Mouse (Mus musculus) C2C12 (cell line): ENCODE results near the gene Map7.

Experiments
- CEBPB ChIP-seq: IDR thresholded peaks from one replicate; pipeline ENCODE4 v1.6.1; 2011; ENCODE audit warnings: low read depth, mild to moderate bottlenecking, control low read depth, moderate library complexity
- CTCF ChIP-seq: IDR thresholded peaks from one replicate; pipeline ENCODE4 v1.5.1; 2011; ENCODE audit not compliant: control insufficient read depth, insufficient read depth, insufficient read length
- MAX ChIP-seq: IDR thresholded peaks from one replicate; pipeline ENCODE4 v1.6.1; 2011; ENCODE audit warnings: mild to moderate bottlenecking, control low read depth
- MYOD1 ChIP-seq: IDR thresholded peaks from one replicate; pipeline ENCODE4 v1.6.1; 2011; ENCODE audit warnings: low read depth; ENCODE audit not compliant: control insufficient read depth, insufficient read length
- MYOG ChIP-seq: IDR thresholded peaks from one replicate; pipeline ENCODE4 v1.6.1; 2011; ENCODE audit not compliant: control insufficient read depth, insufficient read length; ENCODE audit errors: extremely low read depth
- USF1 ChIP-seq: IDR thresholded peaks from one replicate; pipeline ENCODE4 v1.6.1; 2011; ENCODE audit warnings: low read depth, mild to moderate bottlenecking, control low read depth, moderate library complexity

DNA sequence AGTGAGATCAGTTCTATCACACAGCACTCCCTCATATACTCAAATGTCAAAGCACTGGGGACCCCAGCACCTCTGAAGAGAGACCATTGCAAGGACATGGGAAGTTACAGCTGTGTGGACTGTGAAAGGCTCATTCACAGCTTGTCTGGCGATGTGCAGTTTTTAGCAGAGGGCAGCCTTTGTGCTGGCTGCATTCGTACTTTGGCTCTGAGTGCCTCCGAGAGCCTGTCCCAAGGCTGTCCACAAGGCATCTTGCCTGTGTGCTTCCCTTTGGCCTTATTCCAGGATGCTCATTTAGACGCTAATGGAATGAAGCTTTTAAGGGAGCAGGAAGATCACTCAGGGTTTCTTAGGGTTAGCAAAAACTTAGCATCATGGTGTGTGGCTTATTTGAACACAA is 78.5 kb downstream of the Map7 start:
- TF ChIP-seq CTCF (no peak), CEBPB (no peak), MAX (no peak), MYOD1 (no peak), USF1 (no peak), MYOG (no peak)
